ENCODE assay signal across 8 mouse cellular contexts in genomic region chr17:5493161-5493771, GRCm38 (mm10). TPM values are rescaled to one million over a fixed set of nuclear protein-coding genes. Genes with fewer than 3 reads are reported as not detected.
DNase-seq lines count a peak whose midpoint lies in the region; ATAC-seq and TF ChIP-seq lines count a peak whose summit lies in the region.

No protein-coding gene starts in this region.

- H3K79me3 ChIP-seq in C2C12 (ENCODE audit: low read depth), result no peaks in the 10 kb centered on the region

- H3K4me3 ChIP-seq in C2C12 (ENCODE audit: insufficient read depth, poor library complexity, severe bottlenecking), result no peak overlapping the region
- H3K4me3 ChIP-seq in MEL (ENCODE audit: control insufficient read depth in 1 of 2, insufficient read depth in 1 of 2, low read depth in 2 of 2, low read length in 2 of 2), result peak overlapping the region; percentile 84 to 92
- peak overlapping the region; percentile 70 for H3K4me3 ChIP-seq in heart, embryonic 12.5 days
- H3K4me3 ChIP-seq in lung, postnatal 0 days (ENCODE audit: low read depth, low read length), result peak overlapping the region; percentile 72

- H3K79me2 ChIP-seq in C2C12 (ENCODE audit: control insufficient read depth, insufficient read depth) (no peaks in the 10 kb centered on the region), MEL (ENCODE audit: control insufficient read depth, insufficient read depth, low read length, poor library complexity) (peaks cover 29% of the 10 kb centered on the region)

- H3K27ac ChIP-seq in MEL (ENCODE audit: control insufficient read depth, low read depth, low read length), result no peak overlapping the region
- H3K27ac ChIP-seq in heart, embryonic 12.5 days (ENCODE audit: poor library complexity, severe bottlenecking), result no peak overlapping the region
- peak overlapping the region; percentile 85; the same call in 1 of the 2 replicates for H3K27ac ChIP-seq in lung, postnatal 0 days (ENCODE audit: low read length)

- 4% methylated on average over 42 of the region's 53 CpGs for WGBS in heart, embryonic 12.5 days
- 3% methylated on average over 49 of the region's 53 CpGs for WGBS in lung, postnatal 0 days

- ATAC-seq in heart, embryonic 12.5 days (ENCODE audit: insufficient number of reproducible peaks, low FRiP score), result no peak; the same call in 1 of the 2 replicates
- no peak for ATAC-seq in lung, postnatal 0 days

- peak overlapping the region; percentile 67 for H3ac ChIP-seq in C2C12 (ENCODE audit: control insufficient read depth, insufficient read length, low read depth)

- peaks cover 0 to 3% of the 10 kb centered on the region in 2 experiments; a peak in 3 of 4 replicates for H3K4me1 ChIP-seq in MEL (ENCODE audit: control insufficient read depth in 1 of 2, insufficient read depth in 2 of 2, low read length in 2 of 2)
- H3K4me1 ChIP-seq in heart, embryonic 12.5 days (replicated peaks), result peaks cover 13% of the 10 kb centered on the region
- 0 out of 2 replicates have a peak, but pooled peaks cover 5% of the 10 kb centered on the region for H3K4me1 ChIP-seq in lung, postnatal 0 days (ENCODE audit: insufficient read depth, low read depth, low read length)

- TF ChIP-seq CTCF in C2C12 (IDR thresholded peaks at IDR 0.05; ENCODE audit: control insufficient read depth, insufficient read depth, insufficient read length) (no peak), MEL (IDR thresholded peaks at IDR 0.05 in 2 of 3, conservative IDR thresholded peaks at IDR 0.05 in 1 of 3; ENCODE audit: control insufficient read depth in 1 of 3, insufficient read depth in 1 of 3, low read depth in 2 of 3, low read length in 3 of 3, poor library complexity in 1 of 3, severe bottlenecking in 1 of 3) (peak in 2 of 3 experiments; percentile 24 to 44; a peak in 3 of 6 replicates)
- no peak for TF ChIP-seq CTCF in lung, postnatal 0 days (IDR thresholded peaks at IDR 0.05)

- no peak for TF ChIP-seq RAD21 in MEL (IDR thresholded peaks at IDR 0.05; ENCODE audit: low read depth, low read length)

- no peak for TF ChIP-seq EP300 in MEL (IDR thresholded peaks at IDR 0.05; ENCODE audit: low read depth in 1 of 2, low read length in 2 of 2)
- TF ChIP-seq EP300 in lung, postnatal 0 days (IDR thresholded peaks at IDR 0.05), result no peak

- no peak for TF ChIP-seq POLR2A in MEL (IDR thresholded peaks at IDR 0.05; ENCODE audit: control insufficient read depth in 1 of 2, insufficient read depth in 1 of 2, low read depth in 1 of 2, low read length in 2 of 2, poor library complexity in 1 of 2)

- H3K4me2 ChIP-seq in heart, embryonic 12.5 days, result peak overlapping the region; percentile 99
- peak overlapping the region; percentile 100 for H3K4me2 ChIP-seq in lung, postnatal 0 days (replicated peaks; ENCODE audit: low read depth, low read length)

- H3K27me3 ChIP-seq in C2C12 (ENCODE audit: control insufficient read depth, insufficient read depth, insufficient read length) (peaks cover 66% of the 10 kb centered on the region), MEL (ENCODE audit: control insufficient read depth in 1 of 2, insufficient read depth in 2 of 2, low read length in 2 of 2) (no peaks in the 10 kb centered on the region)
- peaks cover 22% of the 10 kb centered on the region for H3K27me3 ChIP-seq in heart, embryonic 12.5 days (replicated peaks)
- no peaks in the 10 kb centered on the region for H3K27me3 ChIP-seq in lung, postnatal 0 days (replicated peaks; ENCODE audit: insufficient read depth, low read length)

- H3K36me3 ChIP-seq in C2C12 (ENCODE audit: control insufficient read depth, insufficient read depth), result no peaks in the 10 kb centered on the region
- peaks cover 0 to 10% of the 10 kb centered on the region in 2 experiments; a peak in 1 of 4 replicates for H3K36me3 ChIP-seq in MEL (ENCODE audit: control insufficient read depth in 1 of 2, insufficient read depth in 2 of 2, low read length in 2 of 2)
- no peaks in the 10 kb centered on the region for H3K36me3 ChIP-seq in heart, embryonic 12.5 days
- no peaks in the 10 kb centered on the region for H3K36me3 ChIP-seq in lung, postnatal 0 days (ENCODE audit: insufficient read depth, low read length)

- DNase-seq in MEL (ENCODE audit: low read depth, low spot score), result peak; percentile 55
- DNase-seq in embryo, embryonic 11 days, result peak; percentile 54
- DNase-seq in kidney, postnatal 10 days, result peak; percentile 60
- DNase-seq in lung, postnatal 0 days (ENCODE audit: low spot score), result peak; percentile 24
- peak; percentile 61 to 66 for DNase-seq in spleen, postnatal 10 days (ENCODE audit: low spot score in 2 of 2)
- no peak for DNase-seq in left cerebral cortex, adult 9 months (ENCODE audit: low spot score in 2 of 2)

- H3K9ac ChIP-seq in MEL (ENCODE audit: control insufficient read depth, low read depth, low read length, poor library complexity, severe bottlenecking), result peak overlapping the region; percentile 81
- peak overlapping the region; percentile 85 for H3K9ac ChIP-seq in heart, embryonic 12.5 days
- peak overlapping the region; percentile 65 for H3K9ac ChIP-seq in lung, postnatal 0 days (replicated peaks; ENCODE audit: low read depth)

- H3K9me3 ChIP-seq in MEL (replicated peaks; ENCODE audit: insufficient read depth, low read length), result no peaks in the 10 kb centered on the region
- no peaks in the 10 kb centered on the region for H3K9me3 ChIP-seq in heart, embryonic 12.5 days (replicated peaks)
- H3K9me3 ChIP-seq in lung, postnatal 0 days (ENCODE audit: low read length), result no peaks in the 10 kb centered on the region

TF ChIP-seq in C2C12, 6 proteins besides CTCF, POLR2A, EP300 and RAD21:
- TF ChIP-seq USF1 (IDR thresholded peaks at IDR 0.05; ENCODE audit: low read depth) (no peak), MYOG (IDR thresholded peaks at IDR 0.05; ENCODE audit: control insufficient read depth, extremely low read depth, insufficient read length) (no peak), MYOD1 (IDR thresholded peaks at IDR 0.05; ENCODE audit: control insufficient read depth, insufficient read length, low read depth) (no peak), CEBPB (IDR thresholded peaks at IDR 0.05; ENCODE audit: low read depth) (no peak), FOSL1 (IDR thresholded peaks at IDR 0.05; ENCODE audit: insufficient read depth, low read length, poor library complexity, severe bottlenecking) (no peak), MAX (IDR thresholded peaks at IDR 0.05) (no peak)
TF ChIP-seq in C2C12: peak in this region for 0.

TF ChIP-seq in MEL, 35 proteins besides CTCF, POLR2A, EP300 and RAD21:
- TF ChIP-seq GABPA (IDR thresholded peaks at IDR 0.05; ENCODE audit: low read depth, low read length) (no peak), GATA1 (IDR thresholded peaks at IDR 0.05; ENCODE audit: low read depth, low read length) (no peak), POLR2AphosphoS2 (IDR thresholded peaks at IDR 0.05; ENCODE audit: low read length) (no peak), TBP (IDR thresholded peaks at IDR 0.05; ENCODE audit: low read depth, low read length) (no peak), NELFE (IDR thresholded peaks at IDR 0.05; ENCODE audit: low read depth, low read length) (no peak), ZMIZ1 (IDR thresholded peaks at IDR 0.05; ENCODE audit: low read depth, low read length) (no peak)
TF ChIP-seq in MEL: peak in this region for 0.

RNA-seq across cellular contexts. Expression of gene Zdhhc14, which starts 0.9 kb away (rescaled TPM):
- polyA plus RNA-seq in C2C12 (2012; fragmentation: generic; extraction: Trizol) (0.01 TPM), MEL (2012; ENCODE audit: insufficient read depth in 1 of 2, insufficient read length in 2 of 2, low read depth in 1 of 2, low replicate concordance in 2 of 2, missing spikeins in 1 of 2) (1 to 10 TPM in 1 of 2 experiments, not detected in 1; 4.9 TPM)
- 3.0 and 3.4 TPM in 2 replicates for total RNA-seq in MEL (2012; rRNA removed)
- 1.6 and 1.9 TPM in 2 replicates for polyA plus RNA-seq in heart, embryonic 12.5 days (2016; fragmentation: Nextera tagmentation; extraction: Ambion mirVana)
- polyA plus RNA-seq in lung, postnatal 0 days (2015; fragmentation: Nextera tagmentation; extraction: Ambion mirVana), result 4.2 and 4.6 TPM in 2 replicates

RNA-seq across cellular contexts. Expression of gene Tmem242, which starts 53.2 kb away (rescaled TPM):
- 67.8 TPM for polyA plus RNA-seq in C2C12 (2012; fragmentation: generic; extraction: Trizol)
- total RNA-seq in MEL (2012; rRNA removed), result 27.0 and 28.2 TPM in 2 replicates
- polyA plus RNA-seq in MEL (2012; ENCODE audit: insufficient read depth in 1 of 2, insufficient read length in 2 of 2, low read depth in 1 of 2, low replicate concordance in 2 of 2, missing spikeins in 1 of 2), result 10 to 100 TPM in 1 of 2 experiments, not detected in 1; 49.2 TPM
- 108 and 111 TPM in 2 replicates for polyA plus RNA-seq in heart, embryonic 12.5 days (2016; fragmentation: Nextera tagmentation; extraction: Ambion mirVana)
- polyA plus RNA-seq in lung, postnatal 0 days (2015; fragmentation: Nextera tagmentation; extraction: Ambion mirVana), result 84.3 and 89.0 TPM in 2 replicates

Comparison
In these comparisons a context has a peak if more than half of its experiments do, and no peak if none do; other contexts are left out.
1. CTCF ChIP-seq: peak in MEL (2 of 3); none in C2C12 (single experiment) and lung, postnatal 0 days (single experiment).
2. DNase-seq: peak in MEL (single experiment), embryo, embryonic 11 days (single experiment), kidney, postnatal 10 days (single experiment), lung, postnatal 0 days (single experiment) and spleen, postnatal 10 days (2 of 2); none in left cerebral cortex, adult 9 months (0 of 2).
3. Peak in every context shown above with its lines, with median percentiles within 50 percentile points of each other: H3K9ac ChIP-seq.